Mouse (Mus musculus) testis, adult 2 months (tissue): ENCODE data around the gene Tacc2.

Source experiments
- CTCF ChIP-seq: fragments of 200-500 bp; IDR thresholded peaks from 2 replicates; pipeline ENCODE4 v1.5.1; 2012; ENCODE audit warnings: low read depth, mild to moderate bottlenecking, inconsistent platforms, low read length, moderate library complexity; ENCODE audit not compliant: control insufficient read depth, insufficient read depth, insufficient replicate concordance
- POLR2A ChIP-seq: fragments of 200-500 bp; IDR thresholded peaks from 2 replicates; pipeline ENCODE4 v1.6.1; 2012; ENCODE audit warnings: low read depth, mild to moderate bottlenecking, inconsistent platforms, low read length, moderate library complexity; ENCODE audit not compliant: control insufficient read depth

DNA sequence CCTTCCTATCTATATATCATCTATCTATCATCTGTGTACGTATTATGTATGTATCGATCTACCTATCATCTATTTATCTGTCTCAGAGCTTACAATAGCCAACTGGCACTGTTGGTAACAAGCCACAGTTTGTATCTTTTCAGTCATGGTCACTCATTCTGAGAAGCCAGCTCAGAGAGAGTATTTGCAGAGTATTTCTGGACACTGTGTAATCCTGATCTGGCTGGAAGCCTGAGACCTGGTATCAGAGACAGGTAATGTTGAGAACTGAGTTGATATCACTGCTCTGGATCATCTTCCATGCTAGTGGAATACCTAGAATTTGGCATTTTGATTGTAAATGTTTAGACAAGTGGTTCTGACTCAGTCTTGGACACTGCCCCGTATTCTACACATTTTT is 53.7 kb downstream of the Tacc2 start:
- no peak for TF ChIP-seq CTCF
- TF ChIP-seq POLR2A = no peak
